Mouse (Mus musculus): ENCODE results near the gene Fam217a.

DNA sequence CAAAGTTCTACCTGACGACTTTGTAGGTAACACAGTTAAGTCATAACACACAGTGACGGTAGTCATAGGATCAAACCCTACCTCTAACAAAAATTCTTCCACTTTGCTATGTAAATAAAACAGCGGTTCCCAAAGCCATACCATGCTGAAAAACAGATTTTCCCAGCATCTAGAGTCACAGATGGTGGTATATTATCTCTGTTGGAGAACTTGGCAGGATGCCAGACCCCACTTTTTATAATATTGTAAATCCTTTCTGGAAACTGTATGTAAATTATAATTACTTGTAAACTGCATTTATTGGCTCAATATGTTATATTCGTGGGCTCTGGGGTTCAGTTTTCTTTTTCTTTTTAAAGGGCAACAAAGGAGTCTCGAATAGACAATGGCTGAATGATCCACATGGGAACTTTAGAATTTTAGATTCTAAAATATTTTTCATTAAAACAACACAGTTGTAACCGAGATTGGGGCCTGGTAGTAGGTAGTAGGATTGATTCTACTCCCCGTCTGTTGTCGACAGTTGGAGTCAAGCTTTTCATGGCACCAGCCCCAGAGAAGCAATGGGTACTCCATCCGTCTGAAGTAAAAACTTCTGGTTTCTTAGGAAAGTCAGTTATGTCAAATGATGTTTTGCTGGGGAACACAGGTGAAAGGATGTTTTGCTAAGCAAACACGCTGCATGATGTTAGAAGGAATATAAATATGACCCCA is 11.0 kb upstream of the Fam217a start:
- TF ChIP-seq CTCF (IDR thresholded peaks at IDR 0.05; ENCODE audit: insufficient read depth, low read depth, low read length) (no peak), POLR2A (IDR thresholded peaks at IDR 0.05; ENCODE audit: insufficient read depth, low read depth, low read length) (no peak)
